Mouse (Mus musculus) megakaryocyte, embryonic 14.5 days (primary cell): ENCODE data around the gene Cx3cr1. TPM values are rescaled to one million over a fixed set of nuclear protein-coding genes. Genes with fewer than 3 reads are reported as not detected.

Experiments used
- H3K27me3 ChIP-seq: replicated peaks from 2 replicates; pipeline ENCODE3; 2012; ENCODE audit warnings: inconsistent platforms
- H3K36me3 ChIP-seq: replicated peaks from 2 replicates; pipeline ENCODE3; 2012; ENCODE audit warnings: low read length, inconsistent platforms, mixed read lengths
- H3K4me1 ChIP-seq: 2 replicates; pipeline ENCODE4 v1.6.1; 2012; ENCODE audit warnings: inconsistent platforms
- H3K4me3 ChIP-seq: replicated peaks from 2 replicates; pipeline ENCODE3; 2012; ENCODE audit warnings: moderate library complexity, mild to moderate bottlenecking, inconsistent platforms
- H3K9me3 ChIP-seq: 2 replicates; pipeline ENCODE4 v1.6.1; 2012; ENCODE audit warnings: inconsistent platforms
- FLI1 ChIP-seq: IDR thresholded peaks from 2 replicates; pipeline ENCODE4 v1.6.1; 2012; ENCODE audit warnings: low read length, inconsistent platforms, mixed read lengths
- GATA1 ChIP-seq: IDR thresholded peaks from 3 replicates; pipeline ENCODE4 v1.6.1; 2012; ENCODE audit warnings: mixed read lengths, low read length, inconsistent platforms, borderline replicate concordance
- polyA plus RNA-seq: library from polyadenylated mRNA; stranded (reverse); fragments of >175 nt; gene quantifications from 2 replicates; pipeline ENCODE4 v1.2.3, GENCODE M21; 2012; ENCODE audit warnings: low replicate concordance; ENCODE audit not compliant: insufficient read depth

Cx3cr1 gene
- polyA plus RNA-seq, 1 experiment = 0.73 TPM

- Histone ChIP-seq H3K27me3 (peaks cover 2% of the 10 kb centered on the region), H3K4me3 (no peak overlapping the region), H3K4me1 (peaks cover 41% of the 10 kb centered on the region), H3K9me3 (peaks cover 14% of the 10 kb centered on the region), H3K36me3 (no peaks in the 10 kb centered on the region)
- TF ChIP-seq FLI1 = no peak
- TF ChIP-seq GATA1 = no peak
Observed at GRCm38 (mm10) chr9:120005936-120006335, 63.7 kb downstream of the Cx3cr1 start.

GRCm38 (mm10) chr9:120002893-120003292 lies 66.8 kb downstream of the Cx3cr1 start:
- Histone ChIP-seq H3K4me1 (peaks cover 54% of the 10 kb centered on the region), H3K9me3 (peaks cover 9% of the 10 kb centered on the region), H3K27me3 (no peaks in the 10 kb centered on the region), H3K36me3 (no peaks in the 10 kb centered on the region), H3K4me3 (peak overlapping the region; percentile 75)
- TF ChIP-seq FLI1 = no peak
- TF ChIP-seq GATA1 = no peak

- H3K4me1 ChIP-seq = peaks cover 54% of the 10 kb centered on the region
- H3K4me3 ChIP-seq = peak overlapping the region; percentile 92
- no peaks in the 10 kb centered on the region for H3K27me3 ChIP-seq
- H3K36me3 ChIP-seq = no peaks in the 10 kb centered on the region
- 0 out of 2 replicates have a peak, but pooled peaks cover 2% of the 10 kb centered on the region for H3K9me3 ChIP-seq
- TF ChIP-seq FLI1 (no peak), GATA1 (no peak)
Observed at GRCm38 (mm10) chr9:120001945-120002725, 67.5 kb downstream of the Cx3cr1 start.

- Histone ChIP-seq H3K9me3 (no peaks in the 10 kb centered on the region), H3K4me1 (peaks cover 58% of the 10 kb centered on the region), H3K4me3 (no peak overlapping the region), H3K27me3 (no peaks in the 10 kb centered on the region), H3K36me3 (no peaks in the 10 kb centered on the region)
- TF ChIP-seq FLI1 (no peak), GATA1 (no peak)
Observed at GRCm38 (mm10) chr9:120000761-120001160, 68.9 kb downstream of the Cx3cr1 start.

GRCm38 (mm10) chr9:119999636-120000035 lies 70.0 kb downstream of the Cx3cr1 start:
- peaks cover 63% of the 10 kb centered on the region for H3K4me1 ChIP-seq
- no peaks in the 10 kb centered on the region for H3K36me3 ChIP-seq
- H3K4me3 ChIP-seq = no peak overlapping the region
- H3K9me3 ChIP-seq = no peaks in the 10 kb centered on the region
- no peaks in the 10 kb centered on the region for H3K27me3 ChIP-seq
- no peak for TF ChIP-seq FLI1
- TF ChIP-seq GATA1 = no peak

- Histone ChIP-seq H3K4me1 (peaks cover 67% of the 10 kb centered on the region), H3K36me3 (no peaks in the 10 kb centered on the region), H3K27me3 (peaks cover 3% of the 10 kb centered on the region), H3K4me3 (no peak overlapping the region), H3K9me3 (no peaks in the 10 kb centered on the region)
- TF ChIP-seq GATA1 = no peak
- TF ChIP-seq FLI1 = no peak
Observed at GRCm38 (mm10) chr9:119998776-119999175, 70.9 kb downstream of the Cx3cr1 start.

GRCm38 (mm10) chr9:119996080-119996479 lies 73.6 kb downstream of the Cx3cr1 start:
- Histone ChIP-seq H3K4me3 (no peak overlapping the region), H3K36me3 (no peaks in the 10 kb centered on the region), H3K4me1 (peaks cover 71% of the 10 kb centered on the region), H3K9me3 (no peaks in the 10 kb centered on the region), H3K27me3 (peaks cover 3% of the 10 kb centered on the region)
- TF ChIP-seq GATA1 = no peak
- TF ChIP-seq FLI1 = no peak

GRCm38 (mm10) chr9:119994207-119994606 lies 75.5 kb downstream of the Cx3cr1 start:
- Histone ChIP-seq H3K4me1 (peaks cover 52% of the 10 kb centered on the region), H3K9me3 (no peaks in the 10 kb centered on the region), H3K27me3 (peaks cover 5% of the 10 kb centered on the region), H3K4me3 (peak overlapping the region; percentile 42), H3K36me3 (no peaks in the 10 kb centered on the region)
- no peak for TF ChIP-seq FLI1
- TF ChIP-seq GATA1 = no peak

GRCm38 (mm10) chr9:119993092-119993844 lies 76.4 kb downstream of the Cx3cr1 start:
- no peaks in the 10 kb centered on the region for H3K9me3 ChIP-seq
- peaks cover 44% of the 10 kb centered on the region for H3K4me1 ChIP-seq
- peaks cover 5% of the 10 kb centered on the region for H3K27me3 ChIP-seq
- H3K4me3 ChIP-seq = no peak overlapping the region
- TF ChIP-seq FLI1 = no peak
- TF ChIP-seq GATA1 = no peak
- no peaks in the 10 kb centered on the region for H3K36me3 ChIP-seq

- H3K36me3 ChIP-seq = no peaks in the 10 kb centered on the region
- no peak overlapping the region for H3K4me3 ChIP-seq
- no peak for TF ChIP-seq GATA1
- TF ChIP-seq FLI1 = no peak
- peaks cover 44% of the 10 kb centered on the region for H3K4me1 ChIP-seq
- peaks cover 5% of the 10 kb centered on the region for H3K27me3 ChIP-seq
- no peaks in the 10 kb centered on the region for H3K9me3 ChIP-seq
Observed at GRCm38 (mm10) chr9:119991310-119991709, 78.4 kb downstream of the Cx3cr1 start.
